Mouse (Mus musculus) stomach, postnatal 0 days (tissue): ENCODE results near the gene Cerkl.

Experiments
- CTCF ChIP-seq: IDR thresholded peaks from 2 replicates; pipeline ENCODE4 v1.5.1; 2016; ENCODE audit warnings: antibody characterized with exemption, low read depth, mild to moderate bottlenecking, moderate library complexity
- EP300 ChIP-seq: optimal IDR thresholded peaks from 2 replicates; pipeline ENCODE3; 2016; ENCODE audit warnings: antibody characterized with exemption

- TF ChIP-seq CTCF (no peak), EP300 (no peak)
Observed at GRCm38 (mm10) chr2:79369905-79370304, 86.7 kb downstream of the Cerkl start.
